Mouse (Mus musculus) liver, postnatal 0 days (tissue): ENCODE results near the gene Map4k5.

Experiments used
- CTCF ChIP-seq: sonication (generic); IDR thresholded peaks from 2 replicates; pipeline ENCODE4 v1.5.1; 2016; ENCODE audit warnings: antibody characterized with exemption, low read depth
- EP300 ChIP-seq: IDR thresholded peaks from 2 replicates; pipeline ENCODE4 v1.6.1; 2016; ENCODE audit warnings: antibody characterized with exemption, low read depth, mild to moderate bottlenecking

DNA sequence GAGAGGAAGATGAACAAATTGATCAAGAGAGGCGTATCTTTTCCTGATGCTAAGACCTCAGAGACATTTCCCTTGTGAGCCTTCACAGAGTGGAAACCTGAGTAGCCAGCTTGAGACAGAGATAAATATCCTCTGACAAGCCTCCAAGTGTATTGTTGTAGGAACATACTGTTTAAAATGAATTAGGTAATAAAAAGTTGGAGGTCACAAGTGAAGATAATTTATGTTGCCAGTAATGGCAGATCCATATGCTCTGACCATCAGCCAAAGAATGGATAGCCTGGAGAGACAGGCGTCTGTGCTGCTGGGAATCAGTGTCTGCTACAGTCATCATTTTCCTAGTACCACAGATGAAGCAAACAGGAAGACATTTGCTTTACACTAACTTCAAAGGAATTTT, 2.0 kb upstream of the Map4k5 start:
- TF ChIP-seq CTCF (no peak), EP300 (no peak)
